Mouse (Mus musculus): ENCODE results near the gene H2afy2. TPM values are rescaled to one million over a fixed set of nuclear protein-coding genes. Genes with fewer than 3 reads are reported as not detected.

H2afy2 gene
- total RNA-seq (2014; rRNA removed) (0.67 and 0.74 TPM in 2 replicates), polyA plus RNA-seq (2012; rRNA removed) (0.21 and 0.40 TPM in 2 replicates)

GRCm38 (mm10) chr10:61783621-61784251 lies at the start of gene H2afy2:
H2afy2 (minus strand) TSS chr10:61784147.
- peak within 1 kb of the TSS; percentile 52 for H3K9ac ChIP-seq (ENCODE audit: low read depth, low read length)
- DNase-seq (ENCODE audit: extremely low read depth, low read depth, low spot score), result no peak
- H3K27ac ChIP-seq (replicated peaks; ENCODE audit: insufficient read depth, low read depth, low read length), result no peak within 1 kb of the TSS
- H3K36me3 ChIP-seq (ENCODE audit: control insufficient read depth, insufficient read depth, low read length), result no peaks in the 10 kb centered on the region
- peaks cover 13% of the 10 kb centered on the region for H3K27me3 ChIP-seq (ENCODE audit: control insufficient read depth, insufficient read depth, low read length)
- H3K4me3 ChIP-seq (ENCODE audit: insufficient read depth, low read depth, low read length), result peak within 1 kb of the TSS; percentile 67
- H3K79me2 ChIP-seq (ENCODE audit: control insufficient read depth, insufficient read depth, low read length), result no peaks in the 10 kb centered on the region
- H3K4me1 ChIP-seq (ENCODE audit: control insufficient read depth, insufficient read depth, low read length), result no peaks in the 10 kb centered on the region
- 2% methylated on average over 50 of the region's 50 CpGs for WGBS
- TF ChIP-seq CTCF (IDR thresholded peaks at IDR 0.05; ENCODE audit: low read depth, low read length) (no peak), POLR2A (IDR thresholded peaks at IDR 0.05; ENCODE audit: extremely low read depth, insufficient read depth, low read length) (no peak)

GRCm38 (mm10) chr10:61832713-61833112 lies 48.8 kb upstream of the H2afy2 start:
- no peak for DNase-seq (ENCODE audit: extremely low read depth, low read depth, low spot score)
- WGBS, result 79% methylated on average over 11 of the region's 11 CpGs
- H3K27me3 ChIP-seq (ENCODE audit: control insufficient read depth, insufficient read depth, low read length), result no peaks in the 10 kb centered on the region
- H3K27ac ChIP-seq (replicated peaks; ENCODE audit: insufficient read depth, low read depth, low read length), result no peak overlapping the region
- no peaks in the 10 kb centered on the region for H3K36me3 ChIP-seq (ENCODE audit: control insufficient read depth, insufficient read depth, low read length)
- no peaks in the 10 kb centered on the region for H3K4me1 ChIP-seq (ENCODE audit: control insufficient read depth, insufficient read depth, low read length)
- TF ChIP-seq POLR2A (IDR thresholded peaks at IDR 0.05; ENCODE audit: extremely low read depth, insufficient read depth, low read length), result no peak
- TF ChIP-seq CTCF (IDR thresholded peaks at IDR 0.05; ENCODE audit: low read depth, low read length), result no peak
- no peak overlapping the region for H3K9ac ChIP-seq (ENCODE audit: low read depth, low read length)
- no peak overlapping the region for H3K4me3 ChIP-seq (ENCODE audit: insufficient read depth, low read depth, low read length)
- H3K79me2 ChIP-seq (ENCODE audit: control insufficient read depth, insufficient read depth, low read length), result no peaks in the 10 kb centered on the region

GRCm38 (mm10) chr10:61831741-61832140 lies 47.8 kb upstream of the H2afy2 start:
- H3K4me3 ChIP-seq (ENCODE audit: insufficient read depth, low read depth, low read length), result no peak overlapping the region
- H3K27ac ChIP-seq (replicated peaks; ENCODE audit: insufficient read depth, low read depth, low read length), result no peak overlapping the region
- H3K36me3 ChIP-seq (ENCODE audit: control insufficient read depth, insufficient read depth, low read length), result no peaks in the 10 kb centered on the region
- no peaks in the 10 kb centered on the region for H3K27me3 ChIP-seq (ENCODE audit: control insufficient read depth, insufficient read depth, low read length)
- TF ChIP-seq POLR2A (IDR thresholded peaks at IDR 0.05; ENCODE audit: extremely low read depth, insufficient read depth, low read length) (no peak), CTCF (IDR thresholded peaks at IDR 0.05; ENCODE audit: low read depth, low read length) (no peak)
- no peaks in the 10 kb centered on the region for H3K79me2 ChIP-seq (ENCODE audit: control insufficient read depth, insufficient read depth, low read length)
- DNase-seq (ENCODE audit: extremely low read depth, low read depth, low spot score), result no peak
- 89% methylated on average over 6 of the region's 6 CpGs for WGBS
- H3K4me1 ChIP-seq (ENCODE audit: control insufficient read depth, insufficient read depth, low read length), result no peaks in the 10 kb centered on the region
- H3K9ac ChIP-seq (ENCODE audit: low read depth, low read length), result no peak overlapping the region

GRCm38 (mm10) chr10:61831251-61831650 lies 47.3 kb upstream of the H2afy2 start:
- no peak for DNase-seq (ENCODE audit: extremely low read depth, low read depth, low spot score)
- TF ChIP-seq POLR2A (IDR thresholded peaks at IDR 0.05; ENCODE audit: extremely low read depth, insufficient read depth, low read length) (no peak), CTCF (IDR thresholded peaks at IDR 0.05; ENCODE audit: low read depth, low read length) (no peak)

GRCm38 (mm10) chr10:61830817-61831216 lies 46.9 kb upstream of the H2afy2 start:
- Histone ChIP-seq H3K79me2 (ENCODE audit: control insufficient read depth, insufficient read depth, low read length) (no peaks in the 10 kb centered on the region), H3K27ac (replicated peaks; ENCODE audit: insufficient read depth, low read depth, low read length) (no peak overlapping the region), H3K27me3 (ENCODE audit: control insufficient read depth, insufficient read depth, low read length) (no peaks in the 10 kb centered on the region), H3K4me1 (ENCODE audit: control insufficient read depth, insufficient read depth, low read length) (no peaks in the 10 kb centered on the region), H3K9ac (ENCODE audit: low read depth, low read length) (no peak overlapping the region), H3K4me3 (ENCODE audit: insufficient read depth, low read depth, low read length) (no peak overlapping the region), H3K36me3 (ENCODE audit: control insufficient read depth, insufficient read depth, low read length) (no peaks in the 10 kb centered on the region)
- WGBS, result 54% methylated on average over 9 of the region's 9 CpGs
- TF ChIP-seq CTCF (IDR thresholded peaks at IDR 0.05; ENCODE audit: low read depth, low read length) (no peak), POLR2A (IDR thresholded peaks at IDR 0.05; ENCODE audit: extremely low read depth, insufficient read depth, low read length) (no peak)
- no peak for DNase-seq (ENCODE audit: extremely low read depth, low read depth, low spot score)

More at GRCm38 (mm10) chr10:61831251-61831650, 47.3 kb upstream of the H2afy2 start:
- H3K27me3 ChIP-seq (ENCODE audit: control insufficient read depth, insufficient read depth, low read length), result no peaks in the 10 kb centered on the region
- H3K36me3 ChIP-seq (ENCODE audit: control insufficient read depth, insufficient read depth, low read length), result no peaks in the 10 kb centered on the region
- 78% methylated on average over 12 of the region's 12 CpGs for WGBS
- no peak overlapping the region for H3K27ac ChIP-seq (replicated peaks; ENCODE audit: insufficient read depth, low read depth, low read length)
- no peak overlapping the region for H3K9ac ChIP-seq (ENCODE audit: low read depth, low read length)
- H3K4me3 ChIP-seq (ENCODE audit: insufficient read depth, low read depth, low read length), result no peak overlapping the region
- no peaks in the 10 kb centered on the region for H3K79me2 ChIP-seq (ENCODE audit: control insufficient read depth, insufficient read depth, low read length)
- no peaks in the 10 kb centered on the region for H3K4me1 ChIP-seq (ENCODE audit: control insufficient read depth, insufficient read depth, low read length)

- no peak overlapping the region for H3K27ac ChIP-seq (replicated peaks; ENCODE audit: insufficient read depth, low read depth, low read length)
- no peaks in the 10 kb centered on the region for H3K79me2 ChIP-seq (ENCODE audit: control insufficient read depth, insufficient read depth, low read length)
- no peak overlapping the region for H3K4me3 ChIP-seq (ENCODE audit: insufficient read depth, low read depth, low read length)
- TF ChIP-seq CTCF (IDR thresholded peaks at IDR 0.05; ENCODE audit: low read depth, low read length) (no peak), POLR2A (IDR thresholded peaks at IDR 0.05; ENCODE audit: extremely low read depth, insufficient read depth, low read length) (no peak)
- WGBS, result 41% methylated on average over 4 of the region's 4 CpGs
- H3K36me3 ChIP-seq (ENCODE audit: control insufficient read depth, insufficient read depth, low read length), result no peaks in the 10 kb centered on the region
- no peak for DNase-seq (ENCODE audit: extremely low read depth, low read depth, low spot score)
- H3K27me3 ChIP-seq (ENCODE audit: control insufficient read depth, insufficient read depth, low read length), result no peaks in the 10 kb centered on the region
- no peaks in the 10 kb centered on the region for H3K4me1 ChIP-seq (ENCODE audit: control insufficient read depth, insufficient read depth, low read length)
- no peak overlapping the region for H3K9ac ChIP-seq (ENCODE audit: low read depth, low read length)
These were observed 45.1 kb upstream of the H2afy2 start for GRCm38 (mm10) chr10:61829046-61829445.

Data from liver, adult 2 months (tissue).